Mouse (Mus musculus) left cerebral cortex, adult 8-10 months (tissue): ENCODE measurements around the gene Efcab11. TPM values are rescaled to one million over a fixed set of nuclear protein-coding genes. Genes with fewer than 3 reads are reported as not detected.

ENCODE experiments used
- DNase-seq, 2 experiments: peaks; one replicate each; pipeline ENCODE4 v3.0.0; 2022; ENCODE audit warnings: low spot score in 2 of 2
- total RNA-seq, 4 experiments: library from RNA; stranded (reverse); gene quantifications; 2 replicates each; pipeline ENCODE4 v1.2.4; 2022

Gene Efcab11
- total RNA-seq, 4 experiments from 2014 or later: 0.15 to 0.77 (median 0.62) TPM

- no peak for DNase-seq
Observed at GRCm38 (mm10) chr12:99686418-99686992, 197.7 kb downstream of the Efcab11 start.

GRCm38 (mm10) chr12:99685451-99686100, 198.7 kb downstream of the Efcab11 start:
- no peak for DNase-seq

DNA sequence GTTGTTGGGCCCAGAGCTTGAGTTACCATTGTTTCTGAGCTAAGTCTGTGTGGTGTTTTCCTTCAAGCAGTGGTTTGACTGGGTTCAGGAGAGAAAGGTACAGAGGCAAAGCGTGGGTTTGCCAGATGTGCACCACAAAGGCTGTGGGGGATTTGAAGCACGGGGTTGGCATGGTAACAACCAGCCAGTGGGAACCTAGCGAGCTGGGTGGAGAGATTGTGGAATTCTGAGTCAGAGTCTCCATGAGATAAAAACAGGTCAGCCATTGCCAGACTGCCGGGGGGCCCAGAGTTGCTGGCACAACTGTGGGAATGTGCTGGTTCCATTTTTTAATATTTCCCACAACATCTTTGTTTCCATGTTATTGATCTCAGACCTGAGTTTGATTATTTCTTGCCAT, 202.6 kb downstream of the Efcab11 start:
- DNase-seq: no peak

DNA sequence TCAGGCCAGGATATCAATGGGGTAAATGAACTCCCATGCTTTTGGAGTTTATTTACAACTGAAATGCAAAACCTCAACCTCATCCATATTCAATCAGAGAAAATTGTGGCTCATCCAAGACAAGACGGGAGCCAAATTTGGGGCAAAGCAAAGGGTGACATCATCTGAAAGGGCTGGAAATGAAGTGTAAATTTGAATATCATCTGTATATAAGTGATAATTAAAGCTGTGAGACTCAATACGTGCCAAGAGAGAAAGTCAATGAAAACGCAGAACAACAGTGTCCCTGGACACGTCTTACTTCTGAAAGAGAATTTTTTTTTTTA, 212.4 kb downstream of the Efcab11 start:
- no peak for DNase-seq

GRCm38 (mm10) chr12:99671162-99671865, 212.9 kb downstream of the Efcab11 start:
- no peak for DNase-seq

- DNase-seq: no peak
Observed at GRCm38 (mm10) chr12:99670762-99671152, 213.5 kb downstream of the Efcab11 start.

- no peak for DNase-seq
Observed at GRCm38 (mm10) chr12:99669976-99670761, 214.1 kb downstream of the Efcab11 start.

DNA sequence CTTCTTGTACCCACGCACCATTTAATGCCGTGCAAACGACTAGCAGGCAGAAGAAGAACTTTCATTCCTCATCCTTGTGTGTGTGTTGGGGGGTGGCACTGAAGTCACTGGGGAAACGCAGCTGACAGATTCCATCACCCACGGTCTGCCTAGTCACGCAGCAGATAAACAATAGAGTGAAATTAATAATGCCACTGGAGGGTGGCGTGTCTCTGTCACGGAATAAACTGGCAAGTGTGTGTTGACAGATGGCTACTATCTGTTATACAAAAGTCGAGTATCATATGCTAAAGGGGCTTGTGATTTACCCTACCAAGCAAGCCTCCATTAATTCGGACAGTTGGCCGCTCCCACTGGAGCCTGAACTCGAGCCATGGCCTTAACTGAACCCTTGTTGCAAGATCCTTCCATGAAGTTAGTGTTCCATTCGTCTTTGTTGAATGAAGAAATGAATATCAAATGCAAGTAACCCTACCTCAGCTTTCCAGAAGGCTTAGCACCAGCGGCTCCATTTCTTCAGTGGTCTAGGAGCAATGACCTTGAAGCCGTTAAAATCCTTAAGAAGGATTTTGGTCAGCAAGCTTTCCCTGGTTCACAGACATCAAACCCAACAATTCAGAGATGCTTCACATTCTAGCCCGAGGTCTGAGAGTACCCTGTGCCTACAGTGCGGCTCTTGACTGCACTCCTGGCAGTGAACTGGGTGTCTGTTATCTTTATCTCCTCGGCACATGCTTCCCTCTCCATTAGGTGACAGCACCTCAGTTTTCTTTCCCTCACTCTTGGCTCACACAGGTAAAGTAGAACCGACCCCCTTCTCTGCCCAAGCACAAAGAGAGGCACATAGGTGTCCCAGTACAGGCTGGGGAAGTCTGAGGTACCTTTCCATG, 229.0 kb downstream of the Efcab11 start:
- no peak for DNase-seq

- DNase-seq: no peak
Observed at GRCm38 (mm10) chr12:99652459-99652858, 231.8 kb downstream of the Efcab11 start.

DNA sequence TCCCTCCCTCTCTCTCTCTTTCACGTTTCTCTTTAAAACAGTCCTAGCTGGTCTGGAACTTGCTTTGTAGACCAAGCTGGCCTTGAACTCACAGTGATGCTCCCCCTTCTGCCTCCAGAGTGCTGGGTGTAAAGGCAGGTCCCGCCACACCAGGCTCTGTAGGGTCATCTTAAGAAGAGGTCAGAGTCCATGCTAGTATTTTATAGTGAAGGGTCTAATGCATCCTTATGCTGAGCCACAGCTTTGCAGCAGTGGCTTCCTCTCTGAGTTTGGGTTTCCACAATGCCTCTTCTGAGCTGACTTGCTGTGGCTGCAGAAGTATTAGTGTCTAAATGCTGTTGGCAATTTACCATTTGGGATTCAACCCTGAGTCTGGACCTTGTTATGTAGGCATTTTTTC, 234.5 kb downstream of the Efcab11 start:
- DNase-seq: no peak

- DNase-seq: no peak
Observed at GRCm38 (mm10) chr12:99648781-99649180, 235.5 kb downstream of the Efcab11 start.

- no peak for DNase-seq
Observed at GRCm38 (mm10) chr12:99646556-99647354, 237.5 kb downstream of the Efcab11 start.

GRCm38 (mm10) chr12:99645418-99645817, 238.8 kb downstream of the Efcab11 start:
- DNase-seq: peak in 1 of 2 experiments; percentile 88

DNA sequence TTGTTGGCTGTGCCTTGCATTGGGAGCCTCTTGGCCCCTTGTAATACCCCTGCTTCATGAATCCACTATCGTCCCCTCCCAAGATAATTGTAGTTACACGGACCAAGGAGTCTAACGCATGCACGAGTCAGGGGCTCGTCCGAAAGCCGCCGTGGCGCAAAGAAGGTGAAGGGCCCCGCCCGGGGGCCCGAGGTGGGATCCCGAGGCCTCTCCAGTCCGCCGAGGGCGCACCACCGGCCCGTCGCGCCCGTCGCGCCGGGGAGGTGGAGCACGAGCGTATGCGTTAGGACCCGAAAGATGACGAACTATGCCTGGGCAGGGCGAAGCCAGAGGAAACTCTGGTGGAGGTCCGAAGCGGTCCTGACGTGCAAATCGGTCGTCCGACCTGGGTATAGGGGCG, 239.3 kb downstream of the Efcab11 start:
- no peak for DNase-seq

Other genes with a start within 250 kb of the Efcab11 start
- 10 to 100 TPM; 18.0 to 27.7 (median 22.2) TPM for gene Tdp1, start 78 bp upstream of the Efcab11 start, total RNA-seq
- gene Kcnk13, start 80.1 kb upstream of the Efcab11 start, total RNA-seq: 10 to 100 TPM in 2 of 4 experiments, 1 to 10 TPM in 2; 9.1 to 10.2 (median 9.7) TPM
- gene Psmc1, start 225.7 kb upstream of the Efcab11 start, total RNA-seq: 100 to 1,000 TPM; 194 to 221 (median 211) TPM